Mouse (Mus musculus) midbrain, embryonic 11.5 days (tissue): ENCODE results near the gene Nxt2. TPM values are rescaled to one million over a fixed set of nuclear protein-coding genes. Genes with fewer than 3 reads are reported as not detected.
A peak's percentile ranks its signal among the peaks of the same experiment; 100 is the strongest.

Source experiments
- ATAC-seq: fragments of 200-750 bp; cut with Nextera tagmentation; 2 replicates; pipeline ENCODE4 v1.8.0; 2017; ENCODE audit warnings: moderate TSS enrichment, moderate library complexity; ENCODE audit not compliant: low FRiP score
- DNase-seq: peaks from one replicate; pipeline ENCODE4 v3.0.0; 2015; ENCODE audit warnings: low spot score; ENCODE audit errors: missing footprints
- H3K27ac ChIP-seq: fragments of 300-500 bp; sonication (generic); 2 replicates; pipeline ENCODE4 v1.5.1; 2014; ENCODE audit warnings: low read depth, low read length
- H3K27me3 ChIP-seq: fragments of 300-500 bp; sonication (generic); 2 replicates; pipeline ENCODE4 v1.6.1; 2014; ENCODE audit warnings: mild to moderate bottlenecking, low read length, moderate library complexity, mixed read lengths; ENCODE audit not compliant: control insufficient read depth, insufficient read depth
- H3K36me3 ChIP-seq: fragments of 300-500 bp; sonication (generic); 2 replicates; pipeline ENCODE4 v1.6.1; 2014; ENCODE audit warnings: mild to moderate bottlenecking, low read length, moderate library complexity, mixed read lengths; ENCODE audit not compliant: control insufficient read depth, insufficient read depth
- H3K4me1 ChIP-seq: fragments of 300-500 bp; sonication (generic); 2 replicates; pipeline ENCODE4 v1.6.1; 2014; ENCODE audit warnings: low read length; ENCODE audit not compliant: control insufficient read depth, insufficient read depth
- H3K4me2 ChIP-seq: fragments of 300-500 bp; sonication (generic); 2 replicates; pipeline ENCODE4 v1.6.1; 2014; ENCODE audit warnings: mild to moderate bottlenecking, moderate library complexity
- H3K4me3 ChIP-seq: fragments of 300-500 bp; sonication (generic); 2 replicates; pipeline ENCODE4 v1.5.1; 2014; ENCODE audit warnings: low read depth, low read length
- H3K9ac ChIP-seq: fragments of 300-500 bp; sonication (generic); 2 replicates; pipeline ENCODE4 v1.6.1; 2014; ENCODE audit warnings: low read length
- H3K9me3 ChIP-seq: fragments of 300-500 bp; sonication (generic); 2 replicates; pipeline ENCODE4 v1.6.1; 2016; ENCODE audit warnings: low read length; ENCODE audit not compliant: control insufficient read depth
- WGBS: fragments of 180-500 bp; shearing (Covaris S2); extraction: QIAGEN DNeasy Blood & Tissue Kit; methylation state at CpG from one replicate; pipeline ENCODE4 v1.1.7; 2014; 5-methylcytosine and 5-hydroxymethylcytosine counted together
- polyA plus RNA-seq: library from polyadenylated mRNA; unstranded; fragments of >200 nt; fragmentation: Nextera tagmentation; extraction: Ambion mirVana; gene quantifications from 2 replicates; pipeline ENCODE4 v1.2.1, GENCODE M21; 2014

The Nxt2 gene
- 13.2 and 13.3 TPM in 2 replicates for polyA plus RNA-seq

DNA sequence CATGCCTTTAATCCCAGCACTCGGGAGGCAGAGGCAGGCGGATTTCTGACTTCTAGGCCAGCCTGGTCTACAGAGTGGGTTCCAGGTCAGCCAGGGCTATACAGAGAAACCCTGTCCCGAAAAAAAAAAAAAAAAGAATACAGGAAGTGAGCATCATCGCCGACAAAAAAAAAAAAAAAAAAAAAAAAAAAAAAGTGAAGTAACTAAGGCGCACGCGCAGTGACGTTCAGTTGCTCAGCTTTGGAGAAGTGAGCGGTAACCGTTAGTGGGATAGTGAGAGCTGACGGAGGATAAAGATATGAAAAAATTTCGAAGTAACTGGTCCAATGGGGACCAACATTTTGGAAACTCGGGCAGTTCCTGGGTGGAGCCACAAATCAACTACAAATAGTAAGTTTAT is at the start of gene Nxt2:
TSS of gene Nxt2 (plus strand) at position 229 of the 400 bp plus-strand sequence.
- Histone ChIP-seq H3K27ac (no peak within 1 kb of the TSS), H3K4me2 (peak within 1 kb of the TSS; percentile 38), H3K4me3 (peak within 1 kb of the TSS; percentile 37), H3K36me3 (no peaks in the 10 kb centered on the region), H3K27me3 (no peaks in the 10 kb centered on the region), H3K9me3 (no peaks in the 10 kb centered on the region), H3K9ac (no peak within 1 kb of the TSS), H3K4me1 (no peaks in the 10 kb centered on the region)
- WGBS, result 90% methylated on average over 14 of the region's 14 CpGs
- DNase-seq (no peak), ATAC-seq (no peak)

DNA sequence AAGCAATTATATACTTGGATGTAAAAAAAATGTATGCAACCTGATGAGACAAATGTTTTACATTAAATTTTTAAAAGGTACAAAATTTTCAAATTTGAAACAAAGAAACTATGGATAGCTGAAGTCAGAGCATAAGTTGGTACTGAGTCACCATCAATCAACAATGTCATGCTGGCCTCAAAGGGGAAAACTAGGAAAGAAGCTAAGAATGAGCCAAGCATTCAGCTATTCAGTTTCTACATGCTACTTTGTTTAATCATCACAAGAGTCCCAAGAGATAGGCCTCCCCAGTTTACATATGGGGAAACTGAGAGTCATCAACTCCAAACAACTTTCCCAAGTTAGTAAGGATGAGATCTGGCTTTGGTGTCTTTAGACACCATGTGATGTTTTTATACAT is 49.6 kb upstream of the Nxt2 start:
- Histone ChIP-seq H3K9me3 (no peaks in the 10 kb centered on the region), H3K9ac (no peak overlapping the region), H3K36me3 (no peaks in the 10 kb centered on the region), H3K27me3 (peaks cover 7% of the 10 kb centered on the region), H3K4me3 (no peak overlapping the region), H3K27ac (no peak overlapping the region), H3K4me1 (no peaks in the 10 kb centered on the region), H3K4me2 (no peak overlapping the region)
- DNase-seq, result no peak
- no peak for ATAC-seq

DNA sequence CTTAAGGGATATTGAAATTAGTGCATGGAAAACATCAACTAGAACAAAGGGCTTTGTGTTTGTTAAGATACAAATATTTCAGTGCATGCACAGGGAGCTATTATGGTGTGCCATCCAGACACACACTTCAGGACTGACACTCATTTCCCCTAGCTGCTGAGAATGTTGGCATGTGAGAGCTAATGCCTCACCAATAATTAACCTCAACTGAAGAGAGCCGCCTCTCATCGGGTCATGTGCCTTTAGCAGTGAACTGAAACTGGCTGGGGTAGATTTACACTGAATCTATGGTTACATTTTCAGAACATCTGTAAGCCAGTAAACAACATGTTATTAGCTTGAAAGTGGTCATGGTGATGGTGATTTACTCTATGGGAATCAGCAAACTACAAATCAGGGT is 44.5 kb upstream of the Nxt2 start:
- H3K36me3 ChIP-seq, result no peaks in the 10 kb centered on the region
- no peaks in the 10 kb centered on the region for H3K9me3 ChIP-seq
- H3K27me3 ChIP-seq, result peaks cover 4% of the 10 kb centered on the region; the same call in 1 of the 2 replicates
- H3K4me2 ChIP-seq, result no peak overlapping the region
- no peak overlapping the region for H3K27ac ChIP-seq
- WGBS, result 96% methylated on average over 2 of the region's 2 CpGs
- no peaks in the 10 kb centered on the region for H3K4me1 ChIP-seq
- no peak overlapping the region for H3K4me3 ChIP-seq
- DNase-seq (no peak), ATAC-seq (no peak)
- H3K9ac ChIP-seq, result no peak overlapping the region

DNA sequence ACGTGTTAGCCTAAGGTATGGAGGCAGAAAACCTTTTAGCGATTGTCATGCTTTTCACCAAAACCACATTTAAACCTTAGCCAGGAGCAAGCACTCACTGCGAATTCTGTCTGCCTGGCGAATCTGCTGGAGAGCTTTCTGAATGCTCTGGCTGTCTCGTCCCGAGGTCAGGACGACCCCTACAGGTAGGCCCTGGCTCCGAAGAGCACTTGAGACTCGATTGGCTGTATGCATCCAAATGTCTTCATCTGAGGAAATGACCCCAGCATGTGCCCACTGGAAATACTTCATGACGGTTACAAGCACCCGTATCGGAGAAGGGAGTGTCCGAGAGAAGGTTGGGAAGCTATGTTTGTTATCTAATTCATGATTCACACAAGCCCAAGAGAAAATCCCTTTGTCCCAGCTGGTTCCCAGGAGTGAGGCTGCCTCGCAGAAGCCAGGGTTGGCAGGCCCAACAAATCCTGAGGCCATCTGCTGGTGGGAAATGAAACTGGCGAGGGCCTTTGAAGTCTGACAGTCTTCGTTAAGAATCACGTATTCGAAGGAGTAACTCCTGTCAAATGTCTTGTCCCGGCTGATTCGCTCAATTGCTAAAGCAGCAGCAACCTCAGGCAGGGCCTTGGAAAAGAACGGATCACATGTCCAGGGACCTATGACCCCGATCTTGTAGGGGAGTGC is 37.4 kb upstream of the Nxt2 start:
- H3K9ac ChIP-seq, result no peak overlapping the region; the same call in 1 of the 2 replicates
- DNase-seq, result peak; percentile 90
- no peaks in the 10 kb centered on the region for H3K36me3 ChIP-seq
- H3K4me1 ChIP-seq, result no peaks in the 10 kb centered on the region
- peaks cover 9% of the 10 kb centered on the region for H3K27me3 ChIP-seq
- H3K4me3 ChIP-seq, result no peak overlapping the region
- H3K9me3 ChIP-seq, result no peaks in the 10 kb centered on the region
- ATAC-seq, result peak; percentile 73
- H3K27ac ChIP-seq, result no peak overlapping the region
- H3K4me2 ChIP-seq, result 0 out of 2 replicates have a peak overlapping the region, but pooled peaks have one; percentile 19
- WGBS, result 31% methylated on average over 22 of the region's 22 CpGs

DNA sequence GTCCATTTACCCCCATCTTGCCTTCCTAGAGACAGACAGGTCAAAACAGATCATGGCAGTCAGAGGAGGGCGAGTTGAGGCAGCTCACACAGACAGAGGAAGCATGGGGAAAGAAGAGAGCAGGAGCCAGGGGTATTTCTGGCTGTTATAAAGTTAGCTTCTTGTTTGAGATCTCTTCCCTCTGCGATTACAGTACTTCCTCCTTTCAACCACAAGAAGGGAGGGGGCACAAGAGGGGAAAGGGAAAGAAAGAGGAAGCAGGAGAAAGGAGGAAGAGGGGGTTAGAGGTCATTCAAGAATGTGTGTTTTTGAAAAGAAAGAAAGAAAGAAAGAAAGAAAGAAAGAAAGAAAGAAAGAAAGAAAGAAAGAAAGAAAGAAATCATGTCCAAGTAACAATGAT is 36.2 kb upstream of the Nxt2 start:
- Histone ChIP-seq H3K36me3 (no peaks in the 10 kb centered on the region), H3K4me1 (no peaks in the 10 kb centered on the region), H3K27ac (no peak overlapping the region), H3K27me3 (peaks cover 9% of the 10 kb centered on the region), H3K4me2 (no peak overlapping the region), H3K9ac (no peak overlapping the region), H3K9me3 (no peaks in the 10 kb centered on the region), H3K4me3 (no peak overlapping the region)
- ATAC-seq (no peak), DNase-seq (no peak)
- 71% methylated on average over 2 of the region's 2 CpGs for WGBS

DNA sequence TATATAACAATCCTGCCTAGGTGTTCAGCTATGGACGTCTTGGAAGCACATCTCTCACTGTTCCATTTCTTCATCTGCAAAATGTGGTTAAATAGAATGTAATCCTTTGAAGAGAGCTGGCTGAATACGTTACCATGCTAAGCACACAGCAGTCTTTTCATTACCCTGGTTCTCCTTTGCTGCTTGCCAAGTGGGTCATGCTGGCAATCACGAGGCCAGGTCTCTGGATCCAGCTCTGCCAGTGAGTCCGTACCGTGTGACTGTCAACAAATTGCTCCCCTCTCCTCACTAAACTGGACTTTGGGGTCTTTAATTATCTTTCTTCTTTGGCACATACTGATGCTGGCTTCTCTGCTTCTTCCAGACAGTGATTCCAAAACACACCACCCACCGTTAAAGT is 32.1 kb upstream of the Nxt2 start:
- DNase-seq (no peak), ATAC-seq (no peak)
- no peak overlapping the region for H3K9ac ChIP-seq
- no peaks in the 10 kb centered on the region for H3K4me1 ChIP-seq
- WGBS, result 68% methylated on average over 6 of the region's 6 CpGs
- no peaks in the 10 kb centered on the region for H3K9me3 ChIP-seq
- no peak overlapping the region for H3K4me2 ChIP-seq
- no peaks in the 10 kb centered on the region for H3K36me3 ChIP-seq
- H3K4me3 ChIP-seq, result no peak overlapping the region
- H3K27me3 ChIP-seq, result peaks cover 15% of the 10 kb centered on the region
- H3K27ac ChIP-seq, result no peak overlapping the region

DNA sequence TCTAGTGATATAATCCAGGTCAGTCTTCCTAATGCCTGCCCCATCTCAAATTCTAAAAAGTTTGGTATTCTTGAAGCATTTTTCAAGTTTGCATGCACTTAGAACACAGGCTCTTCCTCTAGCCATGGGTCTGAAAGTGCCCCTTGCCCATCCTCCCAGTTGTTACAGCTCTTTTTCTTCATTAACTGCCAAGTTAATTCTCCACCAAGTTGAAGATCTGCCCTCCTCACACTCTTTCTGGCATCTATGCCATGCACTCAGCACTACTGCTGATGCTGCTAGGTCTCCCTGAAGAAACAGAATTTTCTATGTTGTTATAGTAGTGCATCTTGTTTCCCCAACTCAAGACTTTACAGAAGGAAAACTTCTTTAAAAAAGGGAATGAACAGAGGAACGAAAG is 31.0 kb upstream of the Nxt2 start:
- H3K9ac ChIP-seq, result no peak overlapping the region
- no peaks in the 10 kb centered on the region for H3K9me3 ChIP-seq
- ATAC-seq (no peak), DNase-seq (no peak)
- H3K36me3 ChIP-seq, result no peaks in the 10 kb centered on the region
- H3K27me3 ChIP-seq, result peaks cover 10% of the 10 kb centered on the region
- 75% methylated on average over 1 of the region's 1 CpGs for WGBS
- H3K4me3 ChIP-seq, result no peak overlapping the region
- H3K4me2 ChIP-seq, result no peak overlapping the region
- H3K27ac ChIP-seq, result no peak overlapping the region
- H3K4me1 ChIP-seq, result no peaks in the 10 kb centered on the region

DNA sequence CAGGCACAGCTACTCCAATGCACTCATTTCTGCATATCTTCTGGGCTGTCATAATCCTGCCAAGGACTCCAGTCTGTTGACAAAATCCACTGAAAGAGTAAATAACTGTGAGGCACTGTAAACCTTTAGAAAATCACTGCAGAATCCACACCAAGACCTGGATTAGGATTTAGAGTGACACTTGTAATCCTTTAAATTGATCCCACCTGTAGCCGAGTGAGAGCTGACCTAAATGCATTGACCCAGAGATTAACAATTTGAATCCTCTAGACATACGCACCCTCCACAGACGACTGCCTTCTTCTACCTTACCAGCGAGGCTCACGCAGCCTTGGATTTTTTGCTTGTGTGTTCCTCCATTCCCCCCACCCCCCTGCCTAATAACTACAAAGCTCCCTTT is 29.7 kb upstream of the Nxt2 start, which contains the start of gene Gucy2f:
TSS of gene Gucy2f (minus strand) at position 101 of the 400 bp plus-strand sequence.
- no peaks in the 10 kb centered on the region for H3K4me1 ChIP-seq
- no peaks in the 10 kb centered on the region for H3K36me3 ChIP-seq
- peaks cover 10% of the 10 kb centered on the region for H3K27me3 ChIP-seq
- H3K9ac ChIP-seq, result no peak within 1 kb of the TSS
- H3K27ac ChIP-seq, result no peak within 1 kb of the TSS
- 28% methylated on average over 5 of the region's 5 CpGs for WGBS
- H3K9me3 ChIP-seq, result no peaks in the 10 kb centered on the region
- no peak within 1 kb of the TSS for H3K4me2 ChIP-seq
- DNase-seq (no peak), ATAC-seq (no peak)
- H3K4me3 ChIP-seq, result no peak within 1 kb of the TSS

DNA sequence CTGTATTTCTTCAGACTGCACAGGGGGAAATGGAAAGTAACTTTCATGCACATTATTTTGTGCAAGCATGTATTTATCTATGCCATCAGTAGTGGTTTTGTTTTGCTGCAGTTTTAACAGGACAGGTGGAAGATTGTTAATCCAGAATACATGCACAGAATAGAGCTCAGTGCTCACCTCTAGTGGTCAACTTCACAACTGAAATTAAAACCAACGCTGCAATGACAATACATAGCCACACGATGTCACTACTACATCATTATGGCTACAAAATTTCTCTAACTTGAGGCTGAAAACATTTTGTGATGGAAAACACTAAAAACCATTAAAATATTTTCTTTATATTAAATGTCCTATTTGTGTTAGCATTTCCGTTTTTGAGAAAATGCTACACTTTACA is 26.3 kb upstream of the Nxt2 start:
- H3K4me2 ChIP-seq, result no peak overlapping the region
- H3K36me3 ChIP-seq, result no peaks in the 10 kb centered on the region
- H3K27me3 ChIP-seq, result peaks cover 7% of the 10 kb centered on the region
- ATAC-seq, result no peak
- H3K4me1 ChIP-seq, result no peaks in the 10 kb centered on the region
- H3K4me3 ChIP-seq, result no peak overlapping the region
- WGBS, result 18% methylated on average over 3 of the region's 3 CpGs
- H3K9ac ChIP-seq, result no peak overlapping the region
- peak; percentile 94 for DNase-seq
- no peak overlapping the region for H3K27ac ChIP-seq
- H3K9me3 ChIP-seq, result no peaks in the 10 kb centered on the region
